Mouse (Mus musculus) olfactory bulb, adult 2 months (tissue): ENCODE results near the gene Cyp1b1.

Experiments used
- CTCF ChIP-seq: fragments of 200-500 bp; IDR thresholded peaks from 2 replicates; pipeline ENCODE4 v1.5.1; 2012; ENCODE audit warnings: low read depth, mild to moderate bottlenecking, low read length, moderate library complexity; ENCODE audit not compliant: insufficient read depth
- POLR2A ChIP-seq: fragments of 200-500 bp; IDR thresholded peaks from 2 replicates; pipeline ENCODE4 v1.6.1; 2012; ENCODE audit warnings: mild to moderate bottlenecking, low read depth, low read length, moderate library complexity; ENCODE audit not compliant: insufficient read depth

DNA sequence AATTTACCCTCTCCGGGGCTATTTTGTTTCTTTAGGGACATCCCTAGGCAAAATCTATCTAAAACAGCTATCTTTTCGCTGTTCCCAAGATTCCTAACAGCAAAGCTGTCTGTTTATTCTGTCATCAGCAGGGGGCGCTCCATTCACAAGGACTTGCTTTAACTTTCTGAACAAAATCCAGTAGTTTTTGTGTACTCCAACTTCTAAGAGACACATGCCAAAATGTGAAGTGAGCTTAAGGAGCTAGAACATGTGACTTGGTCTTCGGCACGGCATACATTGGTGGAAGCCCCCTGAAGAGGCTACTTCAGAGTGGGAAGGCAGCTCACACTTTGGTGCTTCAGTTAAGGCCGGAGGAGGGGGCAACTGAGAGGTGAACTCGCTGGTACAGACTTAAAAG is 53.5 kb downstream of the Cyp1b1 start:
- no peak for TF ChIP-seq POLR2A
- TF ChIP-seq CTCF, result no peak
